Mouse (Mus musculus) stomach, embryonic 16.5 days (tissue): ENCODE measurements around the gene Tab1. TPM values are rescaled to one million over a fixed set of nuclear protein-coding genes. Genes with fewer than 3 reads are reported as not detected.
A peak's percentile ranks its signal among the peaks of the same experiment; 100 is the strongest.

Experiments
- ATAC-seq: fragments of 200-750 bp; cut with Nextera tagmentation; 2 replicates; pipeline ENCODE4 v1.8.0; 2017; ENCODE audit warnings: moderate number of reproducible peaks, moderate TSS enrichment; ENCODE audit not compliant: insufficient read depth, low FRiP score
- H3K27ac ChIP-seq: fragments of 300-500 bp; sonication (generic); 2 replicates; pipeline ENCODE4 v1.5.1; 2014; ENCODE audit warnings: low read length
- H3K27me3 ChIP-seq: fragments of 300-500 bp; sonication (generic); 2 replicates; pipeline ENCODE4 v1.6.1; 2014; ENCODE audit warnings: low read length, control low read depth, mixed read lengths; ENCODE audit not compliant: control insufficient read depth, insufficient read depth
- H3K36me3 ChIP-seq: fragments of 300-500 bp; sonication (generic); 2 replicates; pipeline ENCODE4 v1.6.1; 2014; ENCODE audit warnings: low read length; ENCODE audit not compliant: control insufficient read depth, insufficient read depth
- H3K4me1 ChIP-seq: fragments of 300-500 bp; sonication (generic); 2 replicates; pipeline ENCODE4 v1.6.1; 2014; ENCODE audit warnings: low read length, control low read depth, mixed read lengths; ENCODE audit not compliant: control insufficient read depth, insufficient read depth
- H3K4me2 ChIP-seq: fragments of 300-500 bp; sonication (generic); 2 replicates; pipeline ENCODE4 v1.6.1; 2014; ENCODE audit warnings: low read depth, low read length, mixed read lengths
- H3K4me3 ChIP-seq: fragments of 300-500 bp; sonication (generic); replicated peaks from 2 replicates; pipeline ENCODE4 v1.5.1; 2014; ENCODE audit warnings: mild to moderate bottlenecking, low read length
- H3K9ac ChIP-seq: fragments of 300-500 bp; sonication (generic); 2 replicates; pipeline ENCODE4 v1.6.1; 2014; ENCODE audit warnings: low read length
- H3K9me3 ChIP-seq: fragments of 300-500 bp; sonication (generic); replicated peaks from 2 replicates; pipeline ENCODE4 v1.6.1; 2016; ENCODE audit warnings: low read length, control low read depth; ENCODE audit not compliant: control insufficient read depth
- WGBS: fragments of 180-500 bp; shearing (Covaris S2); extraction: QIAGEN DNeasy Blood & Tissue Kit; methylation state at CpG from one replicate; pipeline ENCODE4 v1.1.7; 2014; 5-methylcytosine and 5-hydroxymethylcytosine counted together
- polyA plus RNA-seq: library from polyadenylated mRNA; unstranded; fragments of >200 nt; fragmentation: Nextera tagmentation; extraction: Ambion mirVana; gene quantifications from 2 replicates; pipeline ENCODE4 v1.2.1, GENCODE M21; 2015

Tab1 gene
- polyA plus RNA-seq, 1 experiment from 2014 or later: 29.3 TPM

GRCm38 (mm10) chr15:80129982-80130381, 2.9 kb upstream of the Tab1 start:
- H3K9ac ChIP-seq: no peak overlapping the region
- no peak for ATAC-seq
- H3K4me2 ChIP-seq: no peak overlapping the region
- no peak overlapping the region for H3K27ac ChIP-seq
- WGBS: 87% methylated on average over 6 of the region's 6 CpGs
- peaks cover 13% of the 10 kb centered on the region for H3K4me1 ChIP-seq
- H3K9me3 ChIP-seq: no peaks in the 10 kb centered on the region
- H3K36me3 ChIP-seq: no peaks in the 10 kb centered on the region
- H3K27me3 ChIP-seq: no peaks in the 10 kb centered on the region
- H3K4me3 ChIP-seq: no peak overlapping the region

GRCm38 (mm10) chr15:80130689-80131088, 2.2 kb upstream of the Tab1 start:
- 70% methylated on average over 5 of the region's 5 CpGs for WGBS
- no peak for ATAC-seq

GRCm38 (mm10) chr15:80131421-80131820, 1.5 kb upstream of the Tab1 start:
- H3K4me2 ChIP-seq: no peak overlapping the region
- peaks cover 20% of the 10 kb centered on the region for H3K4me1 ChIP-seq
- H3K4me3 ChIP-seq: no peak overlapping the region
- no peak overlapping the region for H3K27ac ChIP-seq
- H3K9ac ChIP-seq: no peak overlapping the region
- H3K36me3 ChIP-seq: no peaks in the 10 kb centered on the region
- no peaks in the 10 kb centered on the region for H3K27me3 ChIP-seq
- H3K9me3 ChIP-seq: no peaks in the 10 kb centered on the region
- ATAC-seq: no peak
- 73% methylated on average over 6 of the region's 6 CpGs for WGBS

More at GRCm38 (mm10) chr15:80130689-80131088, 2.2 kb upstream of the Tab1 start:
- no peak overlapping the region for H3K27ac ChIP-seq
- peaks cover 20% of the 10 kb centered on the region for H3K4me1 ChIP-seq
- H3K4me2 ChIP-seq: no peak overlapping the region
- H3K36me3 ChIP-seq: no peaks in the 10 kb centered on the region
- H3K4me3 ChIP-seq: no peak overlapping the region
- H3K9me3 ChIP-seq: no peaks in the 10 kb centered on the region
- no peaks in the 10 kb centered on the region for H3K27me3 ChIP-seq
- H3K9ac ChIP-seq: no peak overlapping the region

GRCm38 (mm10) chr15:80132452-80132851, 475 bp upstream of the Tab1 start:
- H3K27ac ChIP-seq: peak overlapping the region; percentile 48; the same call in 1 of the 2 replicates

GRCm38 (mm10) chr15:80133682-80134449, 939 bp downstream of the Tab1 start:
- ATAC-seq: peak; percentile 26; the same call in 1 of the 2 replicates
- Histone ChIP-seq H3K9ac (peak overlapping the region; percentile 84), H3K27ac (peak overlapping the region; percentile 99), H3K27me3 (no peaks in the 10 kb centered on the region), H3K36me3 (no peaks in the 10 kb centered on the region), H3K4me2 (peak overlapping the region; percentile 86), H3K4me1 (peaks cover 36% of the 10 kb centered on the region), H3K9me3 (no peaks in the 10 kb centered on the region), H3K4me3 (peak overlapping the region; percentile 70)
- 10% methylated on average over 14 of the region's 14 CpGs for WGBS

More at GRCm38 (mm10) chr15:80132452-80132851, 475 bp upstream of the Tab1 start:
- WGBS: 80% methylated on average over 9 of the region's 9 CpGs
- Histone ChIP-seq H3K4me1 (peaks cover 23% of the 10 kb centered on the region), H3K9ac (peak overlapping the region; percentile 84), H3K4me3 (peak overlapping the region; percentile 70), H3K36me3 (no peaks in the 10 kb centered on the region), H3K27me3 (no peaks in the 10 kb centered on the region), H3K9me3 (no peaks in the 10 kb centered on the region), H3K4me2 (peak overlapping the region; percentile 60)
- no peak for ATAC-seq

GRCm38 (mm10) chr15:80134450-80134847, 1.5 kb downstream of the Tab1 start:
- no peaks in the 10 kb centered on the region for H3K9me3 ChIP-seq
- ATAC-seq: no peak
- no peaks in the 10 kb centered on the region for H3K36me3 ChIP-seq
- peak overlapping the region; percentile 70 for H3K4me3 ChIP-seq
- 55% methylated on average over 9 of the region's 9 CpGs for WGBS
- H3K27me3 ChIP-seq: no peaks in the 10 kb centered on the region
- peak overlapping the region; percentile 86 for H3K4me2 ChIP-seq
- H3K4me1 ChIP-seq: peaks cover 36% of the 10 kb centered on the region
- peak overlapping the region; percentile 84 for H3K9ac ChIP-seq
- peak overlapping the region; percentile 99 for H3K27ac ChIP-seq

- WGBS: 89% methylated on average over 2 of the region's 2 CpGs
- Histone ChIP-seq H3K4me3 (no peak overlapping the region), H3K9ac (no peak overlapping the region), H3K9me3 (no peaks in the 10 kb centered on the region), H3K27ac (no peak overlapping the region), H3K27me3 (no peaks in the 10 kb centered on the region), H3K4me1 (peaks cover 36% of the 10 kb centered on the region), H3K4me2 (no peak overlapping the region), H3K36me3 (no peaks in the 10 kb centered on the region)
- no peak for ATAC-seq
Observed at GRCm38 (mm10) chr15:80135499-80135898, 2.6 kb downstream of the Tab1 start.

- H3K36me3 ChIP-seq: no peaks in the 10 kb centered on the region
- WGBS: 87% methylated on average over 3 of the region's 3 CpGs
- H3K4me3 ChIP-seq: no peak overlapping the region
- H3K9ac ChIP-seq: no peak overlapping the region
- no peak for ATAC-seq
- H3K27me3 ChIP-seq: no peaks in the 10 kb centered on the region
- no peaks in the 10 kb centered on the region for H3K9me3 ChIP-seq
- H3K27ac ChIP-seq: peak overlapping the region; percentile 55; the same call in 1 of the 2 replicates
- no peak overlapping the region for H3K4me2 ChIP-seq
- peaks cover 41% of the 10 kb centered on the region for H3K4me1 ChIP-seq
Observed at GRCm38 (mm10) chr15:80136645-80137044, 3.7 kb downstream of the Tab1 start.

- H3K27me3 ChIP-seq: no peaks in the 10 kb centered on the region
- H3K27ac ChIP-seq: peak overlapping the region; percentile 55
- H3K4me2 ChIP-seq: no peak overlapping the region
- ATAC-seq: no peak
- peaks cover 4% of the 10 kb centered on the region; the same call in 1 of the 2 replicates for H3K36me3 ChIP-seq
- WGBS: 54% methylated on average over 17 of the region's 17 CpGs
- no peak overlapping the region for H3K4me3 ChIP-seq
- H3K9me3 ChIP-seq: no peaks in the 10 kb centered on the region; the same call in 1 of the 2 replicates
- H3K9ac ChIP-seq: peak overlapping the region; percentile 28; the same call in 1 of the 2 replicates
- H3K4me1 ChIP-seq: peaks cover 41% of the 10 kb centered on the region
Observed at GRCm38 (mm10) chr15:80137945-80138791, 5.2 kb downstream of the Tab1 start.
